12 mouse cellular contexts compared by ENCODE assay signal in genomic region chr10:77380716-77381115, GRCm38 (mm10). TPM values are rescaled to one million over a fixed set of nuclear protein-coding genes. Genes with fewer than 3 reads are reported as not detected.
DNase-seq lines count a peak whose midpoint lies in the region; ATAC-seq and TF ChIP-seq lines count a peak whose summit lies in the region.
"Had no signal": no experiment of that assay in that cellular context is flagged by ENCODE, and none has a peak within 500 bp of the region (broad histone marks: within the 10 kb centered on the region; RNA-seq: fewer than 3 reads in every experiment).

No protein-coding gene starts in this region.

- H3K4me1 ChIP-seq in intestine, postnatal 0 days (replicated peaks; ENCODE audit: control insufficient read depth, insufficient read depth, low read length): no peaks in the 10 kb centered on the region
- H3K4me1 ChIP-seq in intestine, embryonic 15.5 days (replicated peaks): no peaks in the 10 kb centered on the region
- H3K4me1 ChIP-seq in heart, embryonic 11.5 days (ENCODE audit: control insufficient read depth, insufficient read depth, low read length): 0 out of 2 replicates have a peak, but pooled peaks cover 3% of the 10 kb centered on the region
- H3K4me1 ChIP-seq: liver, embryonic 12.5 days had no signal

- H3K27me3 ChIP-seq in intestine, postnatal 0 days (replicated peaks; ENCODE audit: control insufficient read depth, insufficient read depth, low read length): no peaks in the 10 kb centered on the region
- no peaks in the 10 kb centered on the region for H3K27me3 ChIP-seq in intestine, embryonic 15.5 days (replicated peaks)
- H3K27me3 ChIP-seq in heart, embryonic 11.5 days (ENCODE audit: control insufficient read depth, insufficient read depth, low read length): no peaks in the 10 kb centered on the region

- DNase-seq in adipocyte (ENCODE audit: low spot score): peak; percentile 83
- DNase-seq in kidney, postnatal 36 days: peak; percentile 16 to 31
- DNase-seq in frontal cortex, postnatal 25 days (ENCODE audit: low spot score in 2 of 2): no peak
- DNase-seq in cerebellum, postnatal 10 days: no peak
- DNase-seq: cerebellum, adult 8-10 months had no signal

- H3K9me3 ChIP-seq in intestine, postnatal 0 days (ENCODE audit: control insufficient read depth): no peaks in the 10 kb centered on the region
- no peaks in the 10 kb centered on the region for H3K9me3 ChIP-seq in intestine, embryonic 15.5 days
- H3K9me3 ChIP-seq in heart, embryonic 11.5 days (replicated peaks; ENCODE audit: control insufficient read depth, low read length): no peaks in the 10 kb centered on the region
- H3K9me3 ChIP-seq: liver, embryonic 12.5 days had no signal

- H3K27ac ChIP-seq in intestine, postnatal 0 days (ENCODE audit: low read depth, low read length): no peak overlapping the region
- H3K27ac ChIP-seq in intestine, embryonic 15.5 days: no peak overlapping the region
- peak overlapping the region; percentile 42; the same call in 1 of the 2 replicates for H3K27ac ChIP-seq in heart, embryonic 11.5 days (ENCODE audit: low read depth, low read length)
- H3K27ac ChIP-seq: liver, embryonic 12.5 days had no signal

- no peak overlapping the region for H3K4me3 ChIP-seq in intestine, postnatal 0 days (ENCODE audit: low read depth, low read length)
- no peak overlapping the region for H3K4me3 ChIP-seq in intestine, embryonic 15.5 days (replicated peaks)
- H3K4me3 ChIP-seq in heart, embryonic 11.5 days (ENCODE audit: low read depth, low read length): no peak overlapping the region
- H3K4me3 ChIP-seq: erythroblast, embryonic 14.5 days; liver, embryonic 12.5 days had no signal

- H3K9ac ChIP-seq in intestine, postnatal 0 days (ENCODE audit: low read depth, low read length): no peak overlapping the region
- no peak overlapping the region for H3K9ac ChIP-seq in intestine, embryonic 15.5 days
- no peak overlapping the region for H3K9ac ChIP-seq in heart, embryonic 11.5 days (ENCODE audit: low read depth, low read length)
- H3K9ac ChIP-seq: liver, embryonic 12.5 days had no signal

- no peak for ATAC-seq in intestine, postnatal 0 days
- ATAC-seq in intestine, embryonic 15.5 days: no peak
- no peak for ATAC-seq in heart, embryonic 11.5 days (replicated peaks; ENCODE audit: insufficient number of reproducible peaks, low FRiP score, low TSS enrichment)
- ATAC-seq in frontal cortex, adult (ENCODE audit: low TSS enrichment): no peak
- ATAC-seq: liver, embryonic 12.5 days had no signal

- H3K36me3 ChIP-seq in intestine, postnatal 0 days (ENCODE audit: control insufficient read depth, insufficient read depth): no peaks in the 10 kb centered on the region
- H3K36me3 ChIP-seq in intestine, embryonic 15.5 days: no peaks in the 10 kb centered on the region
- no peaks in the 10 kb centered on the region for H3K36me3 ChIP-seq in heart, embryonic 11.5 days (ENCODE audit: control insufficient read depth, insufficient read depth, low read length)
- H3K36me3 ChIP-seq: liver, embryonic 12.5 days had no signal

- H3K4me2 ChIP-seq in intestine, postnatal 0 days (replicated peaks; ENCODE audit: low read depth): no peak overlapping the region
- H3K4me2 ChIP-seq in intestine, embryonic 15.5 days (replicated peaks): no peak overlapping the region
- H3K4me2 ChIP-seq in heart, embryonic 11.5 days: no peak overlapping the region
- H3K4me2 ChIP-seq: liver, embryonic 12.5 days; midbrain, embryonic 11.5 days had no signal

- TF ChIP-seq CTCF in intestine, postnatal 0 days (IDR thresholded peaks at IDR 0.05; ENCODE audit: low read depth): 0 out of 2 replicates have a peak, but pooled peaks have one; percentile 7

- 72% methylated on average over 6 of the region's 6 CpGs for WGBS in intestine, postnatal 0 days
- WGBS in intestine, embryonic 15.5 days: 74% methylated on average over 6 of the region's 6 CpGs
- 73% methylated on average over 6 of the region's 6 CpGs for WGBS in heart, embryonic 11.5 days (ENCODE audit: insufficient replicate concordance)

RNA-seq across cellular contexts. Expression of gene Adarb1, which starts 37.4 kb away (rescaled TPM):
- polyA plus RNA-seq in intestine, postnatal 0 days (2015; fragmentation: Nextera tagmentation; extraction: Ambion mirVana): 1.4 and 1.5 TPM in 2 replicates
- polyA plus RNA-seq in intestine, embryonic 15.5 days (2015; fragmentation: Nextera tagmentation; extraction: Ambion mirVana): 4.4 and 5.8 TPM in 2 replicates
- polyA plus RNA-seq in heart, embryonic 11.5 days (2014; fragmentation: Nextera tagmentation; extraction: Ambion mirVana): 8.7 and 8.8 TPM in 2 replicates
- polyA plus RNA-seq: erythroblast, embryonic 14.5 days had no signal

Comparison
In these comparisons a context has a peak if more than half of its experiments do, and no peak if none do; other contexts are left out.
1. DNase-seq: peak in adipocyte (single experiment) and kidney, postnatal 36 days (2 of 2); none in frontal cortex, postnatal 25 days (0 of 2) and cerebellum, postnatal 10 days (0 of 2).